Mouse (Mus musculus) gastrocnemius, adult 2 months (tissue): ENCODE measurements around the gene Prph2. TPM values are rescaled to one million over a fixed set of nuclear protein-coding genes. Genes with fewer than 3 reads are reported as not detected.

Source experiments
- DNase-seq: peaks from one replicate; pipeline ENCODE4 v3.0.0; 2022
- H3K27ac ChIP-seq: fragments of 200-600 bp; 2 replicates; pipeline ENCODE4 v1.8.1; 2022; ENCODE audit warnings: mild to moderate bottlenecking
- H3K4me3 ChIP-seq: fragments of 200-600 bp; 2 replicates; pipeline ENCODE4 v1.8.1; 2022; ENCODE audit warnings: mild to moderate bottlenecking, moderate library complexity
- CTCF ChIP-seq: fragments of 200-600 bp; IDR thresholded peaks from 2 replicates; pipeline ENCODE4 v1.8.1; 2022; ENCODE audit warnings: antibody characterized with exemption, mild to moderate bottlenecking, moderate library complexity
- intact Hi-C: fragments of 180-260 bp; cut with DNase I; formaldehyde crosslinking; loops from one replicate; pipeline ENCODE4 v1.15.1; 2025
- long read RNA-seq, 2 experiments: library from polyadenylated mRNA; stranded (forward); transcript quantifications; one replicate each; pipeline ENCODE4 v2.0.0; 2021
- total RNA-seq, 2 experiments: library from RNA; stranded (reverse); gene quantifications; 2 replicates each; pipeline ENCODE4 v1.2.3; 2021

The Prph2 gene
- total RNA-seq = not detected
- long read RNA-seq, experiment 1 = 0 reads
- long read RNA-seq, experiment 2 = 0 reads

- Histone ChIP-seq H3K4me3 (no peak within 1 kb of the TSS), H3K27ac (no peak within 1 kb of the TSS)
- no peak for DNase-seq
- no peak for TF ChIP-seq CTCF
- intact Hi-C loops = no loop called here
Measured at GRCm38 (mm10) chr17:46910186-46910585, at the start of gene Prph2. TSS of gene Prph2 (plus strand) at chr17:46910459.

- no peak overlapping the region for H3K27ac ChIP-seq
- intact Hi-C loops = no loop called here
- DNase-seq = no peak
- no peak overlapping the region for H3K4me3 ChIP-seq
- no peak for TF ChIP-seq CTCF
Measured at GRCm38 (mm10) chr17:46864566-46865195, 45.6 kb upstream of the Prph2 start.

- intact Hi-C loops = no loop called here
- TF ChIP-seq CTCF = no peak
- DNase-seq = no peak
- Histone ChIP-seq H3K4me3 (no peak overlapping the region), H3K27ac (no peak overlapping the region)
Measured at GRCm38 (mm10) chr17:46866836-46867235, 43.4 kb upstream of the Prph2 start.

GRCm38 (mm10) chr17:46870204-46870798 is 40.0 kb upstream of the Prph2 start:
- no peak overlapping the region for H3K27ac ChIP-seq
- DNase-seq = no peak
- intact Hi-C loops = no loop called here
- TF ChIP-seq CTCF = no peak
- H3K4me3 ChIP-seq = no peak overlapping the region

GRCm38 (mm10) chr17:46870913-46871312 is 39.3 kb upstream of the Prph2 start:
- Histone ChIP-seq H3K27ac (no peak overlapping the region), H3K4me3 (no peak overlapping the region)
- intact Hi-C loops = no loop called here
- DNase-seq = no peak
- no peak for TF ChIP-seq CTCF

- DNase-seq = no peak
- no peak overlapping the region for H3K4me3 ChIP-seq
- intact Hi-C loops = no loop called here
- H3K27ac ChIP-seq = no peak overlapping the region
- TF ChIP-seq CTCF = no peak
Measured at GRCm38 (mm10) chr17:46872806-46873205, 37.5 kb upstream of the Prph2 start.

- intact Hi-C loops = no loop called here
- no peak for TF ChIP-seq CTCF
- peak; percentile 57 for DNase-seq
- Histone ChIP-seq H3K4me3 (peak overlapping the region; percentile 23; the same call in 1 of the 2 replicates), H3K27ac (peak overlapping the region; percentile 28)
Measured at GRCm38 (mm10) chr17:46874133-46874532, 36.1 kb upstream of the Prph2 start.

GRCm38 (mm10) chr17:46875626-46876025 is 34.6 kb upstream of the Prph2 start:
- TF ChIP-seq CTCF = peak; percentile 47
- intact Hi-C loops = no loop called here
- H3K4me3 ChIP-seq = no peak overlapping the region
- DNase-seq = no peak
- no peak overlapping the region for H3K27ac ChIP-seq

- intact Hi-C loops = no loop called here
- H3K27ac ChIP-seq = no peak overlapping the region
- no peak for TF ChIP-seq CTCF
- no peak for DNase-seq
- no peak overlapping the region for H3K4me3 ChIP-seq
Measured at GRCm38 (mm10) chr17:46876371-46876950, 33.8 kb upstream of the Prph2 start.

- intact Hi-C loops = no loop called here
- no peak overlapping the region for H3K27ac ChIP-seq
- TF ChIP-seq CTCF = no peak
Measured at GRCm38 (mm10) chr17:46877061-46877460, 33.2 kb upstream of the Prph2 start.

GRCm38 (mm10) chr17:46879841-46880311 is 30.4 kb upstream of the Prph2 start:
- Histone ChIP-seq H3K4me3 (peak overlapping the region; percentile 23), H3K27ac (peak overlapping the region; percentile 77)
- intact Hi-C loops = no loop called here
- no peak for TF ChIP-seq CTCF
- DNase-seq = peak; percentile 67

More at GRCm38 (mm10) chr17:46877061-46877460, 33.2 kb upstream of the Prph2 start:
- DNase-seq = no peak
- H3K4me3 ChIP-seq = no peak overlapping the region

GRCm38 (mm10) chr17:46880322-46880721 is 29.9 kb upstream of the Prph2 start:
- H3K4me3 ChIP-seq = no peak overlapping the region; the same call in 1 of the 2 replicates
- H3K27ac ChIP-seq = peak overlapping the region; percentile 77
- no peak for TF ChIP-seq CTCF
- no peak for DNase-seq
- intact Hi-C loops = no loop called here

GRCm38 (mm10) chr17:46881728-46882127 is 28.5 kb upstream of the Prph2 start:
- no peak overlapping the region for H3K27ac ChIP-seq
- intact Hi-C loops = no loop called here
- DNase-seq = no peak
- no peak for TF ChIP-seq CTCF
- H3K4me3 ChIP-seq = no peak overlapping the region
